Mouse (Mus musculus) heart, postnatal 0 days (tissue): ENCODE measurements at regions not wholly inside any gene's neighbourhood (a gene's known extent, or its start where the extent isn't known, plus 50 kb on each side); places are given as distances from the start of the nearest gene placed in this dataset.

ENCODE experiments used
- CTCF ChIP-seq: IDR thresholded peaks from 2 replicates; pipeline ENCODE4 v1.5.1; 2016; ENCODE audit warnings: antibody characterized with exemption, control low read depth, low read depth
- EP300 ChIP-seq: IDR thresholded peaks from 2 replicates; pipeline ENCODE4 v1.6.1; 2016; ENCODE audit warnings: antibody characterized with exemption, low read depth

DNA sequence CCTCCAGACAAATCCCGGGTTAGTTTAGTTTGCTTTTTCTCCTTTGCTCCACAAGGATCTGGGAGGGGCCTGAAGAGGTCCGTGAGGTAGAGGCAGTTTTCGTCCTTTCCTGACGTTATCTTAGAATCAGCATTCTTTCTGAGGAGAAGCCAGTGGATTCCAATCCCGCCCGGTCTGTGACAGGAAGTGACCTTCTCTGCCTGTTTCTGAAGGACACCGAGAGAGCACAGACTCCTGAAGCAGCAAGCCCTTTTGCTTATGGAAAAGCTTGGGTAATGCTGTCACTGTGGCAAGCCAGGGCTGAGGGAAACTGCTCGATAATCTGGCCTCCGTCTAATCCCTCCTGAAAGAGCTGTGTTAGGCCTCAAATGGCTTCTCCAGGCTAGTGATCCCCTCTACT is 67.7 kb downstream of the Vcpkmt start:
- TF ChIP-seq CTCF: no peak
- no peak for TF ChIP-seq EP300
